Mouse (Mus musculus) myocyte (in vitro differentiated cells): Measurements from ENCODE around the gene Creb3l1. TPM values are rescaled to one million over a fixed set of nuclear protein-coding genes. Genes with fewer than 3 reads are reported as not detected.

Experiments
- H3K27me3 ChIP-seq: one replicate; pipeline ENCODE4 v1.6.1; 2011; ENCODE audit not compliant: control insufficient read depth, insufficient read depth, insufficient read length
- H3K36me3 ChIP-seq: one replicate; pipeline ENCODE4 v1.6.1; 2011; ENCODE audit not compliant: control insufficient read depth, insufficient read depth
- H3K4me2 ChIP-seq: one replicate; pipeline ENCODE4 v1.6.1; 2011; ENCODE audit warnings: low read depth, control low read depth
- H3K4me3 ChIP-seq: one replicate; pipeline ENCODE4 v1.5.1; 2011; ENCODE audit warnings: mild to moderate bottlenecking, control low read depth, moderate library complexity
- H3K79me2 ChIP-seq: one replicate; pipeline ENCODE4 v1.6.1; 2011; ENCODE audit not compliant: control insufficient read depth, insufficient read depth
- H3ac ChIP-seq: one replicate; pipeline ENCODE4 v1.6.1; 2011; ENCODE audit not compliant: control insufficient read depth, insufficient read length
- CEBPB ChIP-seq: IDR thresholded peaks from 2 replicates; pipeline ENCODE4 v1.6.1; 2011; ENCODE audit warnings: mild to moderate bottlenecking, moderate library complexity; ENCODE audit not compliant: poor library complexity, insufficient read depth, severe bottlenecking
- E2F4 ChIP-seq: IDR thresholded peaks from one replicate; pipeline ENCODE4 v1.6.1; 2011; ENCODE audit warnings: mild to moderate bottlenecking, control low read depth, moderate library complexity; ENCODE audit not compliant: insufficient read depth
- MAX ChIP-seq: IDR thresholded peaks from one replicate; pipeline ENCODE4 v1.6.1; 2011; ENCODE audit warnings: low read depth, mild to moderate bottlenecking, control low read depth
- MYOD1 ChIP-seq, 3 experiments: IDR thresholded peaks; one replicate each; pipeline ENCODE4 v1.6.1; 2011; ENCODE audit warnings: control low read depth in 2 of 3, low read depth in 2 of 3, mild to moderate bottlenecking in 2 of 3, moderate library complexity in 1 of 3; ENCODE audit not compliant: insufficient read length in 2 of 3, control insufficient read depth in 1 of 3
- MYOG ChIP-seq, 3 experiments: IDR thresholded peaks; one replicate each; pipeline ENCODE4 v1.6.1; 2011; ENCODE audit warnings: control low read depth in 2 of 3, low read depth in 2 of 3, mild to moderate bottlenecking in 2 of 3; ENCODE audit not compliant: insufficient read length in 2 of 3, control insufficient read depth in 1 of 3, insufficient read depth in 1 of 3
- POLR2A ChIP-seq: IDR thresholded peaks from one replicate; pipeline ENCODE4 v1.6.1; 2011; ENCODE audit warnings: low read depth, mild to moderate bottlenecking, control low read depth, moderate library complexity; ENCODE audit not compliant: insufficient read length
- POLR2AphosphoS2 ChIP-seq: IDR thresholded peaks from one replicate; pipeline ENCODE4 v1.6.1; 2011; ENCODE audit warnings: low read depth, control low read depth; ENCODE audit not compliant: insufficient read length
- REST ChIP-seq: IDR thresholded peaks from one replicate; pipeline ENCODE4 v1.6.1; 2011; ENCODE audit warnings: mild to moderate bottlenecking, control low read depth, moderate library complexity; ENCODE audit not compliant: insufficient read depth, insufficient read length
- SRF ChIP-seq: IDR thresholded peaks from one replicate; pipeline ENCODE4 v1.6.1; 2011; ENCODE audit warnings: low read depth; ENCODE audit not compliant: control insufficient read depth, insufficient read length
- TCF12 ChIP-seq: IDR thresholded peaks from one replicate; pipeline ENCODE4 v1.6.1; 2011; ENCODE audit warnings: mild to moderate bottlenecking, control low read depth; ENCODE audit not compliant: poor library complexity, insufficient read depth, severe bottlenecking
- TCF3 ChIP-seq: IDR thresholded peaks from one replicate; pipeline ENCODE4 v1.6.1; 2011; ENCODE audit warnings: low read depth, control low read depth; ENCODE audit not compliant: insufficient read length
- USF1 ChIP-seq: IDR thresholded peaks from one replicate; pipeline ENCODE4 v1.6.1; 2011; ENCODE audit warnings: low read depth, mild to moderate bottlenecking, control low read depth, moderate library complexity
- polyA plus RNA-seq: library from polyadenylated mRNA; unstranded; fragments of >200 nt; fragmentation: generic; extraction: Trizol; gene quantifications from one replicate; pipeline ENCODE4 v1.2.1, GENCODE M21; 2012; ENCODE audit warnings: missing spikeins

The Creb3l1 gene
- polyA plus RNA-seq, 1 experiment = 97.3 TPM

GRCm38 (mm10) chr2:91977960-91978359 lies 46.3 kb downstream of the Creb3l1 start:
- peaks cover 32% of the 10 kb centered on the region for H3K27me3 ChIP-seq
- no peak overlapping the region for H3ac ChIP-seq
- H3K4me3 ChIP-seq = no peak overlapping the region
- no peak overlapping the region for H3K4me2 ChIP-seq
- H3K79me2 ChIP-seq = no peaks in the 10 kb centered on the region
- no peak for TF ChIP-seq MYOG (IDR thresholded peaks at IDR 0.05; ENCODE audit: control insufficient read depth in 1 of 3, insufficient read depth in 1 of 3, insufficient read length in 2 of 3, low read depth in 2 of 3)
- no peak for TF ChIP-seq SRF
- no peak for TF ChIP-seq TCF12
- peaks cover 7% of the 10 kb centered on the region for H3K36me3 ChIP-seq

- Histone ChIP-seq H3K4me2 (no peak within 1 kb of the TSS), H3K36me3 (no peaks in the 10 kb centered on the region), H3ac (no peak within 1 kb of the TSS), H3K4me3 (no peak within 1 kb of the TSS), H3K79me2 (no peaks in the 10 kb centered on the region), H3K27me3 (peaks cover 32% of the 10 kb centered on the region)
- TF ChIP-seq TCF12 (no peak), CEBPB (no peak), POLR2AphosphoS2 (no peak), E2F4 (no peak), USF1 (no peak), TCF3 (no peak), POLR2A (no peak), SRF (no peak), MYOG (IDR thresholded peaks at IDR 0.05; ENCODE audit: control insufficient read depth in 1 of 3, insufficient read depth in 1 of 3, insufficient read length in 2 of 3, low read depth in 2 of 3) (no peak), REST (no peak), MYOD1 (IDR thresholded peaks at IDR 0.05; ENCODE audit: control insufficient read depth in 1 of 3, insufficient read length in 2 of 3, low read depth in 2 of 3) (no peak), MAX (no peak)
These were observed 48.4 kb downstream of the Creb3l1 start, which contains the start of gene Dgkz for GRCm38 (mm10) chr2:91975581-91976541. Gene Dgkz, minus strand, starts transcription at chr2:91975864.

- H3K27me3 ChIP-seq = peaks cover 32% of the 10 kb centered on the region
- H3ac ChIP-seq = no peak overlapping the region
- H3K79me2 ChIP-seq = no peaks in the 10 kb centered on the region
- no peak overlapping the region for H3K4me3 ChIP-seq
- no peak for TF ChIP-seq POLR2AphosphoS2
- no peak for TF ChIP-seq TCF12
- no peak for TF ChIP-seq MYOD1 (IDR thresholded peaks at IDR 0.05; ENCODE audit: control insufficient read depth in 1 of 3, insufficient read length in 2 of 3, low read depth in 2 of 3)
- TF ChIP-seq MAX = no peak
- TF ChIP-seq USF1 = no peak
- no peak for TF ChIP-seq SRF
- TF ChIP-seq POLR2A = no peak
- TF ChIP-seq REST = no peak
- no peak for TF ChIP-seq CEBPB
- no peak for TF ChIP-seq TCF3
- TF ChIP-seq MYOG (IDR thresholded peaks at IDR 0.05; ENCODE audit: control insufficient read depth in 1 of 3, insufficient read depth in 1 of 3, insufficient read length in 2 of 3, low read depth in 2 of 3) = no peak
- TF ChIP-seq E2F4 = no peak
- H3K4me2 ChIP-seq = no peak overlapping the region
- no peaks in the 10 kb centered on the region for H3K36me3 ChIP-seq
These were observed 50.7 kb downstream of the Creb3l1 start for GRCm38 (mm10) chr2:91973416-91974135.

- TF ChIP-seq USF1 (no peak), POLR2A (no peak), CEBPB (no peak), POLR2AphosphoS2 (no peak), MAX (no peak), TCF3 (no peak), SRF (no peak), TCF12 (no peak), E2F4 (no peak), REST (no peak), MYOG (IDR thresholded peaks at IDR 0.05; ENCODE audit: control insufficient read depth in 1 of 3, insufficient read depth in 1 of 3, insufficient read length in 2 of 3, low read depth in 2 of 3) (no peak), MYOD1 (IDR thresholded peaks at IDR 0.05; ENCODE audit: control insufficient read depth in 1 of 3, insufficient read length in 2 of 3, low read depth in 2 of 3) (no peak)
- H3ac ChIP-seq = no peak overlapping the region
- no peak overlapping the region for H3K4me2 ChIP-seq
- H3K4me3 ChIP-seq = no peak overlapping the region
- peaks cover 29% of the 10 kb centered on the region for H3K27me3 ChIP-seq
- no peaks in the 10 kb centered on the region for H3K36me3 ChIP-seq
- no peaks in the 10 kb centered on the region for H3K79me2 ChIP-seq
These were observed 52.2 kb downstream of the Creb3l1 start for GRCm38 (mm10) chr2:91972121-91972566.
